In the genomic region with DNA sequence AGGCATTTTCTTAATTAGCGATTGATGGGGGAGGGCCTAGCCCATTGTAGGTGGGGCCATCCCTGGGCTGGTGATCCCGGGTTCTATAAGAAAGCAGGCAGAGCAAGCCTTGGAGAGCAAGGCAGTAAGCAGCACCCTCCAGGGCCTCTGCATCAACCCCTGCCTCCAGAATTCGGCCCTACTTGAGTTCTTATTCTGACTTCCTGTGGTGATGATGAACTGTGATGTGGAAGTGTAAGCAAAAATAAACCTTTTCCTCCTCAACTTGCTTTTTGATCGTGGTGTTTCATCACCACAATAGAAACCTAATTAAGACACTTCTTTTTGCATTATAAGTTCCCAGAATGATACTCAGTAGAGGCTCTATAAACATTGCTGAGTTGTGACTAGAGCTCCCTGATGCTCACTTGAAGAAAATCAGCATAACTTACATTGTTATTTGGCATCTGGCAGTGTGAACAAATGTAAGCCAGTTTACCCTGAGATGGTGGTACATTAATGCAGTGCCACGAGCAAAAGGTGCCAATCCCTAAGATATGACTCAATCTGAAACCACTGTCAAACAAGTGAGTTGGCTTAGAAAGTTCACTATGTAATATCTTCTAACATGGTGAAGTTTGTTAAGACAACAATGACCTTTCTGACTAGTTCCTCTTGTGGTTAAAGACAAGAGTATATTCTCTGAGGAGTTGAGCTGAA, we compare ENCODE assay signal across 13 mouse cellular contexts.
DNase-seq lines count a peak whose midpoint lies in the region; ATAC-seq and TF ChIP-seq lines count a peak whose summit lies in the region.
"Had no signal": no experiment of that assay in that cellular context is flagged by ENCODE, and none has a peak within 500 bp of the region (broad histone marks: within the 10 kb centered on the region; RNA-seq: fewer than 3 reads in every experiment).

No protein-coding gene starts in this region.

- WGBS in neural tube, embryonic 14.5 days = 77% methylated on average over 5 of the region's 5 CpGs

- TF ChIP-seq CTCF in C2C12 (IDR thresholded peaks at IDR 0.05; ENCODE audit: control insufficient read depth, insufficient read depth, insufficient read length) = no peak

- no peaks in the 10 kb centered on the region for H3K27me3 ChIP-seq in C2C12 (ENCODE audit: control insufficient read depth, insufficient read depth, insufficient read length)
- H3K27me3 ChIP-seq in neural tube, embryonic 14.5 days (ENCODE audit: control insufficient read depth, insufficient read depth, low read length) = no peaks in the 10 kb centered on the region
- H3K27me3 ChIP-seq: heart, embryonic 15.5 days; megakaryocyte, embryonic 14.5 days had no signal

- H3K36me3 ChIP-seq in C2C12 (ENCODE audit: control insufficient read depth, insufficient read depth) = no peaks in the 10 kb centered on the region
- H3K36me3 ChIP-seq in neural tube, embryonic 14.5 days (ENCODE audit: control insufficient read depth, insufficient read depth, low read length) = no peaks in the 10 kb centered on the region
- H3K36me3 ChIP-seq: G1E; heart, embryonic 15.5 days had no signal

- no peak overlapping the region for H3K27ac ChIP-seq in neural tube, embryonic 14.5 days (ENCODE audit: low read depth, low read length)
- H3K27ac ChIP-seq: heart, embryonic 15.5 days had no signal

- no peak overlapping the region for H3K4me3 ChIP-seq in C2C12 (ENCODE audit: insufficient read depth, poor library complexity, severe bottlenecking)
- H3K4me3 ChIP-seq in neural tube, embryonic 14.5 days (ENCODE audit: low read depth, low read length) = no peak overlapping the region
- H3K4me3 ChIP-seq: heart, embryonic 15.5 days; megakaryocyte, embryonic 14.5 days had no signal

- H3K9me3 ChIP-seq in neural tube, embryonic 14.5 days (ENCODE audit: control insufficient read depth, low read length) = no peaks in the 10 kb centered on the region
- H3K9me3 ChIP-seq: G1E; heart, embryonic 15.5 days; megakaryocyte, embryonic 14.5 days had no signal

- ATAC-seq in granulocyte monocyte progenitor cell, adult 5-6 weeks (replicated peaks; ENCODE audit: poor library complexity, severe bottlenecking) = peak; percentile 76
- ATAC-seq in neural tube, embryonic 14.5 days (ENCODE audit: low read depth) = peak; percentile 38; the same call in 1 of the 2 replicates

- H3K9ac ChIP-seq in neural tube, embryonic 14.5 days (replicated peaks; ENCODE audit: low read depth, low read length) = no peak overlapping the region
- H3K9ac ChIP-seq: heart, embryonic 15.5 days had no signal

- DNase-seq in kidney, postnatal 10 days = peak; percentile 35
- no peak for DNase-seq in kidney, adult 11 months
- DNase-seq in left cerebral cortex, adult 8-10 months (ENCODE audit: low spot score in 2 of 2) = no peak
- no peak for DNase-seq in cerebellum, adult 9-11 months
- DNase-seq in spleen, postnatal 14 days (ENCODE audit: low spot score in 2 of 2) = no peak
- DNase-seq: adrenal gland, postnatal 14 days; cerebellum, postnatal 10 days had no signal

- H3K79me2 ChIP-seq in C2C12 (ENCODE audit: control insufficient read depth, insufficient read depth) = no peaks in the 10 kb centered on the region

- H3K4me2 ChIP-seq in neural tube, embryonic 14.5 days (ENCODE audit: low read depth, low read length) = no peak overlapping the region
- H3K4me2 ChIP-seq: heart, embryonic 15.5 days had no signal

- H3K4me1 ChIP-seq in neural tube, embryonic 14.5 days (ENCODE audit: control insufficient read depth, insufficient read depth, low read length) = no peaks in the 10 kb centered on the region
- H3K4me1 ChIP-seq: heart, embryonic 15.5 days had no signal

- no peak overlapping the region for H3ac ChIP-seq in C2C12 (ENCODE audit: control insufficient read depth, insufficient read length, low read depth)

- H3K79me3 ChIP-seq in C2C12 (ENCODE audit: low read depth) = no peaks in the 10 kb centered on the region

TF ChIP-seq in C2C12, 6 proteins besides CTCF, POLR2A, EP300 and RAD21:
- TF ChIP-seq MAX (IDR thresholded peaks at IDR 0.05) (peak; percentile 46), FOSL1 (IDR thresholded peaks at IDR 0.05; ENCODE audit: insufficient read depth, low read length, poor library complexity, severe bottlenecking) (no peak), MYOG (IDR thresholded peaks at IDR 0.05; ENCODE audit: control insufficient read depth, extremely low read depth, insufficient read length) (no peak), MYOD1 (IDR thresholded peaks at IDR 0.05; ENCODE audit: control insufficient read depth, insufficient read length, low read depth) (peak; percentile 13)
